Mouse (Mus musculus) embryonic fibroblast, embryonic 13.5 days (primary cell): ENCODE data around the gene Rbm33.

ENCODE experiments used
- CTCF ChIP-seq: IDR thresholded peaks from 2 replicates; pipeline ENCODE4 v1.5.1; 2011; ENCODE audit warnings: mild to moderate bottlenecking, control low read depth, low read length, moderate library complexity, borderline replicate concordance; ENCODE audit not compliant: insufficient read depth
- POLR2A ChIP-seq: IDR thresholded peaks from 2 replicates; pipeline ENCODE4 v1.6.1; 2011; ENCODE audit warnings: low read depth, mild to moderate bottlenecking, control low read depth, low read length, moderate library complexity

- TF ChIP-seq CTCF: no peak
- no peak for TF ChIP-seq POLR2A
Observed at GRCm38 (mm10) chr5:28412006-28412685, 95.2 kb downstream of the Rbm33 start.
